Mouse (Mus musculus) MEL (cell line): Measurements from ENCODE around the gene Prdx6.

Experiments used
- CTCF ChIP-seq, 3 experiments: IDR thresholded peaks in 2 of 3; conservative IDR thresholded peaks in 1 of 3; 2 replicates each; pipeline ENCODE4 v1.5.1; 2011 to 2012; ENCODE audit warnings: low read length in 3 of 3, low read depth in 2 of 3, mild to moderate bottlenecking in 2 of 3, improper control_type of control experiment in 1 of 3, inconsistent platforms in 1 of 3, mixed read lengths in 1 of 3, moderate library complexity in 1 of 3; ENCODE audit not compliant: control insufficient read depth in 1 of 3, insufficient read depth in 1 of 3, poor library complexity in 1 of 3, severe bottlenecking in 1 of 3
- EP300 ChIP-seq, 2 experiments: IDR thresholded peaks; 2 replicates each; pipeline ENCODE4 v1.6.1; 2011; ENCODE audit warnings: improper control_type of control experiment in 2 of 2, low read length in 2 of 2, low read depth in 1 of 2, mild to moderate bottlenecking in 1 of 2
- RAD21 ChIP-seq: IDR thresholded peaks from 2 replicates; pipeline ENCODE4 v1.6.1; 2011; ENCODE audit warnings: mild to moderate bottlenecking, low read depth, low read length, improper control_type of control experiment
- SMC3 ChIP-seq: IDR thresholded peaks from 2 replicates; pipeline ENCODE4 v1.6.1; 2011; ENCODE audit warnings: low read depth, low read length, improper control_type of control experiment
- ZC3H11A ChIP-seq: IDR thresholded peaks from 2 replicates; pipeline ENCODE4 v1.6.1; 2012; ENCODE audit warnings: low read depth, mild to moderate bottlenecking, inconsistent platforms, low read length, improper control_type of control experiment

DNA sequence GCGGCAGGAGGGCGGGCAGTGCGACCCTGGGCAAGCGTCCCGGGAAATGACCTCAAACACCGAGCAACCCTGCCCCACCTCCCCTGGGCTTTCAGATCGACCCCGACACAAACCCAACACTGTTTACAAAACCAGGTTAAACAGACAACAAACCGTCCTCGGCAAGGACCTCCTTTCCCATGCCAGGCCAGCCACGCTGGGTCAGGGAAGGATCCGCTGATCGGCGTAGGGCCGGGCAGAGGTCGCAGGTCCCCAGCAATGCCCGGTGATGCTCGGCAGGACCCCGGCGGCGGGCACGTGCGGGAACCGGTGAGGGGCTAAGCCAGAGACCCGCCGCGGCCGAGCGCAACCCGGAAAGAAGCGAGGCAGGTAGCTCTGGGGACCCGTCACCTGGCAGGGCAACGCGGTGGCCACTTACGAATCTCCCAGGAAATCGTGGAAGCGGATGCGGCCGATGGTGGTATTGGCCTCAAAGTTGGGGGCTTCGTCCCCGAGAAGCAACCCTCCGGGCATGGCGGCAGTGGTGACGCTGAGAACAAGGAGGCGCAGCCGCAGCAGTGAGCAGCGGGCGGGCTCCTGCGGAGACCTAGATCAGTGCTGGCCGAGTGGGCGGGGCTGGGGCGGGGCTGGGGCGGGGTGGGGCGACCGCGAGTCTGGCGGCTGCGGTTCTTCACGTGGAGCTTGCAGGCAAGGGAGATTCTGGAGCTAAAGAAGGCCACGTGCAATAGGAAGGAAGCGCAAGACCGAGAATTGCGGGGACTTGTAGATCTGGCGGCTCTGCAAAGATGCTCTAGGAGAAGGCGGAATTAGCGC is at the start of gene Prdx6:
- TF ChIP-seq SMC3 = no peak
- TF ChIP-seq CTCF (IDR thresholded peaks at IDR 0.05 in 2 of 3, conservative IDR thresholded peaks at IDR 0.05 in 1 of 3; ENCODE audit: control insufficient read depth in 1 of 3, insufficient read depth in 1 of 3, low read depth in 2 of 3, low read length in 3 of 3, poor library complexity in 1 of 3, severe bottlenecking in 1 of 3) = no peak
- TF ChIP-seq ZC3H11A = no peak
- TF ChIP-seq EP300 (IDR thresholded peaks at IDR 0.05; ENCODE audit: low read depth in 1 of 2, low read length in 2 of 2) = no peak
- TF ChIP-seq RAD21 = no peak
